Mouse (Mus musculus) ES-E14 (cell line): ENCODE measurements around the gene Gm136.

ENCODE experiments used
- CHD2 ChIP-seq: IDR thresholded peaks from 2 replicates; pipeline ENCODE4 v1.6.1; 2014; ENCODE audit warnings: mild to moderate bottlenecking, low read depth, low read length, inconsistent platforms
- ZNF384 ChIP-seq: IDR thresholded peaks from 2 replicates; pipeline ENCODE4 v1.6.1; 2012; ENCODE audit warnings: low read depth, low read length, inconsistent platforms

- TF ChIP-seq ZNF384 (no peak), CHD2 (no peak)
Observed at GRCm38 (mm10) chr4:34723186-34723585, 32.9 kb downstream of the Gm136 start.
